Mouse (Mus musculus) cerebellum, postnatal 4 days (tissue): Measurements from ENCODE around the gene Tmem251.
A peak's percentile ranks its signal among the peaks of the same experiment; 100 is the strongest.

ENCODE experiments used
- DNase-seq, 2 experiments: peaks; one replicate each; pipeline ENCODE4 v3.0.0; 2022; ENCODE audit warnings: low spot score in 2 of 2, mixed read lengths in 1 of 2

The Tmem251 gene

DNA sequence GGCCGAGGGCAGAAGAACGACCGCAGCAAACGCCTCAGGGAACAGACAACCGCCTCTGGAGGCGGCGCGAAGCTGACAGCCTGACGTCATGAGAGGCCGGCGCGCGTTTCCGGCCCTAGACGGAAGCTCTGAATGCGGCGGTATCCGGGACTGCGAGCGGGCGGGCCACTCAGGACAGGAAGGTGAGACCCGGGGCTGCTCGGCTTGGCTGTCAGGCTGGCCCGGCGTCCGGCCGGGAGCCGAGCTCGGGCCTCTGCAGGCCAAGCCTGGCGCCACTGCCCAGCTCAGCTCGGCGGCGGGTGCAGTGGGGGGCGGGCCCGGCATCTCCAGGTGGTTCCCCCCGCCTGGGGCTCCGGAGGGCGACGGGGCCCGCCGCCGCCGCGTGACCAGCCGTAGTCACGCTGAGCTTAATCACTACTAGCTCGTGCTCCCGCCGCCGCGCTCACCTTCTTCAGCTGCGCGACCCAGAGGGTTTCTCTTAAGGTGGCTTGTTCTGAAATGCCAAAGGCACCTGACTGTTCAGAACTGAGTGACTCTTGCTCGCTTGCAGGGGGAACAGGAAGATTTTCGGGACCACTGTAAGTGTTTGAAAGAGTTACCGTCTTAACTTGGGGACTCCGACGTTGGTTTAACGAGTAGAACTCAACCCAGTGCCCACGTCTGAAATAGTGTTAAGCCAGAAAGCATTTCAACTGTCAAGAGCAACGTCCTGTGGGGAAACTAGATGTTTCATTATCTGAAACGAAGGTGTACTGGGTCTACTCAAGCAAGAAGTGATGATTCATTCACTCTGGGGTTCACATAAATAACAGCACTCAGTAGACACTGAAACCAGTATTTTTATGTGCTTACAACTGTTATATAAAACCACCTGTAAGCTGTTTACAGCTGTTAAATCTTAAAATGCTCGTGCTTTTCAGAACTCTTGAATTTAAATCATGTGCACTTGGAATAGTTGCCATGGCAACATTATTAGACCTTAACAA, at the start of gene Tmem251, which contains the start of gene Moap1:
TSS of gene Tmem251 (plus strand) at position 174 of the 986 bp plus-strand sequence.
TSS of gene Moap1 (minus strand) at position 73 of the 986 bp plus-strand sequence.
- DNase-seq, result peak; percentile 80 to 82

DNA sequence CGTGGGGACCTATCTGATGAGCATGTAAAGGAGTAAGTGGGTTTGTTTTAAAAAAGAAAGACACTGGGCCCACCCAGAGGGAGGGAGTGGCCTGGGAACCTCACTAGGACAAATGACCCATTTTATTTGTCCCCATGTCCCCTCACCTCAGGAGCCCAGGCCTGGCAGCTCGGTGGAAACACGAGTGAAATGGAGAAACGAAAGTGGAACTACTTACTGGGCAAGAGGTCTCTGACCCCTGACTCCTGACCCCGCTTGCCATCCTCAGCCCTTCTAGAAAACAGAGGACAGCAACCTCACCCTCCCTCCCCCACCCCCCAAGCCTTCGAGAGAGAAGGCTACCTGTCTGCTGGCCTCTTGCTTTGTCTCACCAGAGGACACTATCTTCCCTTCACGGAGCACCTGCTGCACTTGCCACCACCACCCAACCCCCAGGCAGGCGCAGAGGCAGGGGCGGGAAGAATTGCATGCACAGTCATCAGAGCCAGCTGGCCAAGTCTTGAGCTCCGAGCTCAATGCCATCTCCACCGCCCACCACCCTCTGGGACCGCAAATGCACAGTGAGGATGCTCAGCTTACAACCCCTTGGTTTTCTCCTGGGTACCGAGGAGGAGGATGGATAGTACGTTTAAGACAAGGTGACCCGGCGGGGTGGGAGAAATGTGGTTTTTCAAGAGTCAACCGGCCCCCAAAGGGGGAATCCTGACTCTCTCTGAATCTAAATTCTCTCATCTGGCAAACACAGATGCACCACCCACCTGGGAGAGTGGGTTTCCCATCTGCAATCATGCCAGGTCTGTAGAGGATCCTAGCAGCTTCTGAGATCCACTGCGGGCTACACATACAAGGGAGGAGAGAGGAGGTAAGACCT, 48.0 kb upstream of the Tmem251 start:
- no peak for DNase-seq

DNA sequence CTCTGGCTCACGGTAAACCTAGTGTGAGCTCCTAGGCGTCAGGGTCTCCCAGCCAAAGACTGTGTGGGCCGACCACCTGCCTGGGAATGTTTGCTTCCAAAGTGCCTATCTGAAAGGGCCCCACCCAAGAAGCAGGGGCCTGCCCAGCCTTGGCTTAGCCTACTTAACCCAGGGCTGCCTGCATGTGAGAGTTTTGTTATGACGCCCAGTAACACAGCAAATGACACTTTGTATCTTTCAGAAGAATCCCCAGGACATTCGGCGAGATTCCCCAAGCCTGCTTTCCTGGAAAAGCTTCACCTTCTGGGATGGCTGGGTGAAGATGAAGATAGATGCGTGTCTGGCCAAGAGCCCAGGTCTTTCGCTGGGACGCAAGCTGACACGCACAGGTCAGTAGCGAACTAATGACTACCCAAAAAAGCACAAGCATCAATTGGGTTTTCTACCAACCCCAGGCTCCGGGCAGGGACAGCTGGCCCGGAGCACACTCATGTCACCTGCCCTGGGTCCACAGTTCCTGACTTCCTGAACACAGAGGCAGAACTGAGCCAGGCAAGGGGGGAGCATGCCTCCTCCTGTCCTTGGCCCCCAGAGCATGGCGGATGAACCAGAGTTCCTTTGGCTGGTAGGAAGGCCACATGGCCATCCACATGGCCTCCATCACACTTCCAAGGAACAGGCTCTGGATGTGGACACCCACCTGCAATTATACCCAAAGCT, 46.8 kb upstream of the Tmem251 start:
- DNase-seq, result no peak

DNA sequence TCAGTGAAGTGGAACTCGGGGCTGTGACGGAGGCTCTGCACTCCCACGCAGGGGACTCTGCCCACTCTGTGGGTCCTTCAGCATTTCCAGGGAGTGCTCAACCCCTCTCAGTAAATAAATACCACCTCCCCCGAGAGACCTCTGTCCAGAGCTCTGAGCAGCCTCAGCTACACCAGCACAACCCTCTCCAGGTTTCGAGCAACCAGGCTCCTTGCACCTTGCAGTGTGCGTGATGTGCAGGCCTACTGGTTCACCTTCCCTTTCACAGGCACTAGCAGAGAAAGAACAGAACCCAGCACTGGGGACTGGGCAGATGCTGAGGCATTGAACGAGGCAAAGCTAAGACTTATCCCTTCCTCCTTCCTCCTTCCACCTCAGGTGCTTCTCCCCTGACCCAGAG, 46.2 kb upstream of the Tmem251 start:
- no peak for DNase-seq

DNA sequence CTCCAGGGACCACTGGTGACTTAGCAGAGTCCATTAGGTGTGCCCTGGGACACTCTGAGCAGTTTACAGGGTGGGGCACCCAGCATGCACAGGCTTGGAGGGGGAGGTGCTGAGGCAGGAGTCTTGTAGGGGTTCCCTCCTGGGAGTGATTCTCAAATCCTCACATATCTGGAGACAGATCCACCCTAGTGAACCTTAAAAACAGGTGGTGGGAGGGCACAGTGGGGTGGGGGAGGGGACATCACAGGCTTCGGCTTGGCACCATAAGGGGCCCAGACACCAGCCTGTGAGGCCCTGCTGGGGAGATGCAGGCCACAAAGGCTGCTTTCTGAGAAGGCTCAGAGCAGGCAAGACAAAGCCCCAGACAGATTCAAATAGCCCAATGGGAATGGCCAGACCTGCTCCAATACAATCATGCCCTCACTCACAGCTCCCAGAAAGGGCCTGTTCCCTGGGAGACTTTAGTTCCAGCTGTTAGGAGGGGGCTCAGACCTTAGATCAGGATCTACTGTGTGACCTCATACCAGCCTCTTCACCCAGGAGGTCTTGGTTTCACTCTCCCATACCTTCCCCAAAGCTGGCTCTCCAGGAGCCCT, 45.4 kb upstream of the Tmem251 start:
- no peak for DNase-seq

DNA sequence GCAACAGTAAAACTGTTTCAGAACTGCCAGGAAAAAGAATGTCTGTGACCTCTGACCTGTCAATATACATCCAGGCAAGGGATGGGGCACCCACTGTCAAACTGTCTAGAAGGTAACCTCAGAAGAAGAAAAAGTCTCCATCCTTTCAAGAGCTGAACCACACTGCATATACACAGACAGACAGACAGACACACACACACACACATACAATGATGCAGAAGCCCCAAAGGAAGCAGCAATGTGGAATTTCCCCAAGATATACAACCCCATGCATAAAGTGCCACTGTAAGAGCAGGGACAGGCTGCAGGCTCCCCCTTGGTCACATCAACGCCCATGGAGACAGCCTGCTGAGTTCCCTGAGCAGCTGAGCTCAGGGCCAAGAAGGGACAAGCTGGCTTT, 44.4 kb upstream of the Tmem251 start:
- DNase-seq, result no peak

DNA sequence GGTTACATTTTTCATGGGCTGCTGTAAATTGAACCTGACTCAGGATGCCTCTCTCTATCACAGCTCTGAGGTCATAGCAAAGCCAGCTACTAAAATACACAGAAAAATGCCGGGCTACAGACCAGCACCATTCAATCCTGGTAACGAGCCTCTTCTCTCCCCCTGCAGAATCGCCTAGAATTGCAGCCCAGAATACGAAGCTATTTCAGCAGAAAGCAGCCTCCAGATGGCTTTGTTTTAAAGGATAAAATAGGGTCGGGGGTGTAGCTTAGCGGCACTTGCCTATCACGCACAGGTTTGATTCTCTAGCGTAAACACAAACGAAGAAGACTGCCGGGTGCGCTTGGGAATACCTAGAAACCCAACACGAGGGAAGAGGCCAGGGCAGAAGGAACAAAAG, 43.1 kb upstream of the Tmem251 start:
- DNase-seq, result no peak

DNA sequence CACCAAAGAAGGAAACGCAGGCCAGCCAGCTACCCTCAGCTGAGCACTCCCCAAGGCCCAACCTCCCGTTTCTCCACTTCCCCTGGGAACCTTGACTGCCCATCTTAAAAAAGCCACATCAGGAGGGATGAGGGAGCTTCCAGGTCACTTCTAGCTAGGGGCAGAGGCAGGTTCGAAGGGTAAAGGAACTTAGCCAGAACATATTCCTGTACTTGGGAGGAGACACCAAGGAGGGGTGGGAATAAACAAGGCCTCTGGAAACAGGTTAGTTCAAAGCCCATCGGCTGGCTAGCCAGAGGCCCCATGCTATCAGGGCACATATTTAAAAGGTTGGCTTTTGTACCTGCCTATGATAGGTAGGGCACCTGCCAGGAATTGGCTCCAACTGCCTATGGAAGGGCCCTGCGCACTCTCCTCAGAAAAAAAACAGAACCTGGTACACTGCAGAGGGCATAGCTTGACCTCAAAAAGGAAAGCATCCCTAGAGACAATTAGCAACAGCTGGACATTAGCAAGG, 41.8 kb upstream of the Tmem251 start:
- no peak for DNase-seq

DNA sequence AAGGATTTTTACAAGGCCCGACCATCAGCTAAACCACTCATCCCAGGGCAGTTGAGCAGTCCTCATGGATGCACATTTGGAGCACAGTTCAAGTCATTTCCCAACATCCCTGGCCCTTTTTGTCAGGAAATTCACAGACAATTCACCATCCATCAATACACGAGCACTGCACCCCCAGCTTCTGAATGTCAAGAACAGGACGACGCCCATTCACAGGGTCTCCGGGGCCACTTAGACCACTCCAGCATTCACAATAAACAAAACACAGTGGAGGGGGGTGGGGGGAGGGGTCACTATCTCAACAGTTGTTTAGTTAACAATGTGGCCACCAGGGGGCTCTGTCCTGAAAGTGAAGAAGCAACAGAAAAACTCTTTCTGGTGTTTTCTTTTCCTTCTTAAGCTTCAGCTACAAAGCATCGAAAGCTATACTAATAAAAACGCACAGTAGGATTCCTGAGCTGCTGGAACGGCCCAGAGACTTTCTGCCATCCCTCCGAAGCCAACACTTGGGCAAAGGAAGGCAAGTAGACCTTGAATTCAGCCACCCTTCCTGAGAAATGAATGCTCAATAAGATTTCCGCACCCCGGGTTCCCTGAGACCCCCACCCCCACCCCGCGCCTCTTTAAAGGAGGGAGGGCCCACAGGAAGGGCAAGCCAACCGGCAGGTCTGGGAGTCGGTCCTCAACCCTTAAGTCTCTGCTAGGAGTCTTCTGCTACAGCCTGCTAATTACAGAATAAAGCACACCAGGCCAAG, 41.0 kb upstream of the Tmem251 start:
- DNase-seq, result peak; percentile 68 to 83

DNA sequence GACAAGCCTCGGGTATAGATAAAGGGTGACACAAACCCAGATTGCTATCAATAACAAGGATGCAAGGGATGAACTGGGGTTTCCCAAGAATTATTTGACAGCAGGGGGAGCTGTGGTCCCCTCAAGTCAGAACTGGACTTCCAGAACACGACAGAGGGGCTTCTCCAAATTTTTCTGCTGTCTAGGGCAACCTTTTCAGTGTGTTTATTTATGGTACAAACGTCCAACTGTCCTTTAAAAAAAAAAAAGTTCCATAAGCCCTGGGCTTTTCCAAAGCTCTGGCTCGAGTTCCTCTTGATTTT, 40.5 kb upstream of the Tmem251 start:
- peak in 1 of 2 experiments; percentile 45 for DNase-seq

DNA sequence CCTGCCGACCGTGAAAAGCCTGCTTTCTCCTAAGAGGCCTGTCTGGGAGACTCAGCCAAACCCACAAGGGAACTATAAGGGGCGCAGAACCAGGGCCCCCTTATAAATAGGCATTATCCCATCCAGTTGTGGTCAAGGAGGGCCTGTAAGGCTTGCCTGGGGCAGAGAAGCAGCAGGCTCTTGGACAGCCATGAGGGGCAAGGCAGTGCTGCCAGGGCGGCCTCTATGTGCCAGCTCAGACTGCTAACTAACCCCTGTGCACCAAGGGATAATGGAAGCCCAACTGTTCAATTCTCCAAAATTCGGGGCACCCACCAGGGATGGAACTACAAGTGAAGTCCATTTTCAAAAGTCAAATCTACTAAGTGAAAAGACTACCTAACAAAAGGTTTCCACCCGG, 40.1 kb upstream of the Tmem251 start:
- no peak for DNase-seq

DNA sequence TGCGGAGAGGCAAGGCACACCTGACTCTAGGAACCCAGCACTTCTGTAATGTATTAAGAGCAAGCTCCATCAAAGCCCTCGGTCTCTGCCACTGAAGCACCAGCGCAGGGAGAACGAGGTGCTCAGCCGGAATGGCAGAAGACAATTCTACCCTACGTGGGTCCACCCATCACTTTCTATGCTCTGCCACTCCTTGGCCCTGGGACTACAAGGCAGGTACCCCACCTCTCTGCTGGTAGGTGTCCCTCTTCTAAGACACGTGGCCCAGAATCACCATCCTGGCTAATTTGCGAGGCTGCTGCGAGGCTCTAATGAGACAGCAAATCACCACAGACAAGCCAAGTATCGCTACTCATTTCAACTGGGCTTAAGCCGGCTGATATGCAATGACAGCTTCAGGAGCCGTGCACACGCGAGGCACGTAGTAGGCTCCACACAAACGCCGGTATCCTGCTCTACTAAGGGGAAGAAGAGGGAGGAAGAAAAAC, 39.6 kb upstream of the Tmem251 start:
- DNase-seq, result no peak

DNA sequence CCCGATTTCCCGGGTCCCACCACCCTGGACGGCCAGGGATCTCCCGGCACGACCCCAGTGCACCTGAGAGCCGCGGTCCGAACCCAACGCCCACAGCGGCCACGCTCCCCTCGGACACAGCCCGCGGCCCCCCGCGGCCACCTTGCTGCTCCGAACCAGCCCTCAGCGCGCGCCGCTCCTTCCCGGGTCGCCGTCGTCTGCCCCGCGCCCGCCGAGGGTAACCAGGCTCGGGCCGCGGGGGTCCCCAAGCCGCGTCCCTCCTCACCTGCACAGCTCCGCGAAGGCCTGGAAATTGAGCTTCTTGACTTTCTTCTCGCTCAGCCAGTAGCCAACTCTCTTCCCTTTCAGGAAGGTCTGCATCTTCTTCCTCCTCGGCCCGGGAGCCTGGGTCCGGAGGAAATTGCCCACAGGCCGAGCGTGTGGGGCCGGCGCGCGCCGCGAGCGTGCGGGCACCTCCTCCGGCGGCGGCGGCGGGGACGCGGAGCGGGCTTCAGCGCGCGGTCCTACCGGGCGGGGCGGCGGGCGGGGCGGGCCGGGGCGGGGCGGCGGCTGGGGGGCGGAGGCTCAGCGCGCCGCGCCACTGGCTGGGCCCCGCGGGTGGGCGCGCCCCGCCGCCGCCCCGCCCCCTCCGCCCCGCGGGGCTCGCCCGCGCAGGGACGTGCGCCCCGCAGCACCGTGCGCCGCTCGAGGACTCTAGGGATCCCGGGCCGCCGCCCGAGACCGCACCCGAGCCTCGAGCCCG, 38.9 kb upstream of the Tmem251 start, which contains the start of gene Itpk1:
TSS of gene Itpk1 (minus strand) at position 474 of the 742 bp plus-strand sequence.
- DNase-seq, result peak; percentile 39 to 49

DNA sequence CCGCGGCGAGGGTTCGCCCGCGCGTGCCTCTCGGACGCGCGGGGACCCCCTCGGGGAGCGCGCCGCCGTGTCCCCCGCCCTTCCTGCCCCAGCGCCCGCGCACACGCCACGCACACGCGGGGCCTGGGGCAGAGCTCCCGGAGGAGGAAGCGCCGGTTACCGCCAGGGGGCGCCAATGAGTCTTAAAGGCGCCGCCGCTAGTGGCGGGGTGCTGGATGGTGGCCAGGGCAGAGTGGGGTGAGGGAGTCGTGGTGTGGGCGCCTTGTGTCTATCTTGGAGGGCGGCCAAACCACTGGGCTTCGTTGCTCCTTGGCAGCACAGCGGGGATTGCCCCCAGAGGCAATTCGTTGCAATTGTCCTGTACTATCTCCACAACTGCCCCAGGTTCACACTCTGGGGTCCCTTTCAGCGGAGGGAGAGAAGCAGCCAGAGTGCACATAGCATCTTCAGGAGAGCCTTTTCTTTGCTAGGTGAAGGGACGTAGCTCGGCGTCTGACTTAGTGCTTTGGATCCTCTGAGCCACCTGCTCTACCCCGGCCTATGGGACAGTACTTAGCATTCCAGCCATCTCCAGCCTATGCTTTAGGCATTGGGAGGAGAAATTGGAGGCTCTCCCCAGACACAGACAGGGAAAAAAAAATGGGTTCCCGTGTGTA, 38.2 kb upstream of the Tmem251 start:
- DNase-seq, result peak; percentile 82 to 92

DNA sequence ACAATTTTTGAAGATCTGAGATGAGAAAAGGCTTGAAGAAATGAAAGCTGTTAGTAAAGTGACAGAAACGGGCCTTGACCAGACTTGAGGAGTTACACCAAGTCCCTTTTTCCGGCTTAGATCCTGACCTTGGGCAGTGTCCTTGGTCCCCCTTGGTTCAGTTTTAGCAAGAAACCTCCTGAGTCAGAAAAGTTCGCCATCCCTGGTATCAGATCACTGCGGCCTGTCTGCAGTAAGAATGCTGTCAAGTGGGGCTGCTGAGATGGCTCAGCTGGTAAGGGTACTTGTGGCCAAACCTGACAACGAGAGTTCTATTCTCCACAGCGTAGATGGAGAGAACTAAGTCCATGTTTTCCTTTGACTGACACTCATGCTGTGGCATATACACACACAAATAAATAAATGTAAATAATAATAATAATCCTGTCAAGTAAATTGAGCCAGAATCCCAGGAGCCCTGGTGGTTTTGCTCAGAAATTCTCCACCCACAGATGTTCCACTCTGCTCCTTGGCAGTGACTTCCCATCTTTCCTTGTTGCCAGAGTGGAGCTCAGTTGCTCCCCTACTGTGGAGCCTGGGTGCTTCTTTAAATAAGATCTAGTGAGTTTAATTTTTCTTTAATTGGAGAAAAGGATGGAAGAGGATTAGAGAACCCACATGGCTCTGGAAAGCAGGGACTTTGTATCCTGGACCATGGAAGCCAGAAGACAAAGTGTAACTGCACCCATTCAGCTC, 37.5 kb upstream of the Tmem251 start:
- DNase-seq, result no peak

DNA sequence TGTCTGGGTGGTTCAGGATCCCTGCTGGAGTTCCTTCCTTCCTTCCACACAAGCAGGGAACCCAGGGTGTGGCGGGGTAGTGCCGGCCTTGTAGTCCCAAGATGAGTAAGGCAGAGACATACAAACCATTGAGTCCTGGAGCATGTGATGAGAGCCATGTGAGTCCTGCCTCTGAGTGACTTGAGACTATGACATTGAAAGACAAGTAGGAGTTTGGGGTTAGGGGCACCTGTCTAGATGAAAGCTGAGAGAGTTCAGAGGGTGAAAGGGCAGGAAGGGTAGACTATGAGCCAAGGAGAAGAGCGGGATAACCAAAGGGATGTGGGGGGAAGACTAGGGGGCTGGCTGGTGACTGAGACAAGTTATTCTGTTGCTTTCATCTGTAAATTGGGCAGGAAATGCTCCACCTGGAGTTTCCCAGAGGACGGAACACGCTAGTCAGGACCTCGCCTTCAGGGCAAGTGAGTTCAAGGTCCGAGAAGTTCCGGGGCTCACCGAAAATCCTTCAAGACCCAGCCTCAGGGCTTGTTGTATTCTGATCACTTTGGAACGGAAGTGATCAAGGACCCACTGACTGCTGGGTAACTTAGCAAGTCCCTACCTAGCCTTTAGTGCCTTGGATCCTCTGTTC, 36.6 kb upstream of the Tmem251 start:
- no peak for DNase-seq

DNA sequence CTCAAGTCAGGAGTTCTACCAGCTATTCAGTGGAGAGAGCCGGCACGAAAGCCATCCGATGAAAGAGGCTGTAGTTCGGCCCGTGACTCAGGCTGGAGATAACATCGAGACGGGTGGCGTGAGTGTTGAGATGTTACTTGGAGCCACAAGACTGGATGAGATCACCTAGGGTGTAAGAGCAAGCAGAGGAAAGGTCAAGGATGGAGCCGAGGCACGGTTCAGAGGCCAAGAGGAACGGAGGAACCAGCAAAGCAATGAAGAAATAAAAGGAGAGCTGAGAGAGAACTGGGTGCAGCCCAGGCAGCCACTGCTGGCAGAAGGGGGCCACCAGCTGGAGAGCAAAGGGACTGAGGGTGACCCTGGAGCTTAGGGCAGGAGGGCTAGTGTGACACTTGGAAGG, 35.3 kb upstream of the Tmem251 start:
- DNase-seq, result no peak

DNA sequence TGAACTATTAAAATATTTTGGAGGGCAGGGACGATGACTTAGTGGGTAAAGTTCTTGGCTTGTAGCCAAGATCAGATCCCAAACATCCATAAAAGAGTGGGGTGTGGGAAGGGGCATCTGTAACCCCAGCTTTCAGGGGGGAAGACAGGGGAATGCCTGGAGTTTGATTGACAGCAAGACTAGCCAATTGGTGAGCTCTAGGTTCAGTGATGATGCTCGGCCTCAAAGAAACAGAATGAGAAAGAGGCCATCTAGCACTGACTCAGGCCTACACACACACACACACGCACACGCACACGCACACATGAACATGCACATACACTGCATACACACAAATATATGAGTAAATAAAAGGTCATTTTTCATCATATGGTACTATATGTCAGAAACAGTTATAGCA, 33.7 kb upstream of the Tmem251 start:
- DNase-seq, result no peak
